Mouse (Mus musculus) liver (tissue): ENCODE data around the gene Rnf44.

Experiments used
- DNase-seq: peaks from one replicate; pipeline ENCODE4 v3.0.0-alpha.2; 2020; ENCODE audit warnings: mixed read lengths

The Rnf44 gene

DNA sequence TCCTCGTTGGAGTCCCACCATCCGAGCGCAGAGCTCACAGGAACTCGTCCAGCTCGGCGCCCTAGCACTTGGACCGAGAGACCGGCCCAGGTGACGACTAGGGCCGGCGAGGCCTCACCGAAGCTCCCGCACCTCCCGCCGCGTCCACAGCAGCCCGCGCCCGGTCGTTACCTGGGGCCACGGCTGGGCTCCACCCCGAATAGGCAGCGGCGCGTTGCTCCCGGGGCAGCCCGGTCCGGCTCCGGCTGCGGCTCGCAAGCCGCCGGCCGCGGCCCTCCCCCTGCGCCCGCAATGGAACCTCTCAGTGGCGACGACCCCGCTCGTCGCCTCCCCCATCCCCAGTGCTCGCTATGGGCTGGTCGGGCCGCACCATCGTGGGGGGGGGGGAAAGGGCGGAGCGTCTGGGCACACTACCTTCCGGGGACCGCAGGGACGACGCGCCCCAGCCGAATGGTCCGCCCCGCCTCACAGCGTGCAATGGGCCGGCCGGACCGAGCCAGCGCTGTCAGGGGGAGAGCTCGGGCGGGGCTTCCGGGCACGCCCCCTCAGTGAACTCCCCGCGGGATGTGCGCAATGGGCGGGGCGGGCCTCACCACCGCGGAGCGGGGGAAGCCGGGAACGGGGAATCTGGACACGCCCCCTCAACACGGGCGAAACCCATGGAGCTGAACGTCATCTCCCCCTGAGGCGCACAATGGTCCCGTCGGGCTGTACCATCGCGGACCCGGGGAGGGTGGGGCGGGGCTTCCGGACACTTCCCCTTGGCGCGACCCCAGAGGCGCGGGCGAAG, at the start of gene Rnf44:
TSS of gene Rnf44 (minus strand) at position 350 of the 790 bp plus-strand sequence.
- DNase-seq = peak; percentile 99

- no peak for DNase-seq
Measured at GRCm38 (mm10) chr13:54738213-54738601, 44.5 kb upstream of the Rnf44 start.

GRCm38 (mm10) chr13:54737488-54738212, 43.9 kb upstream of the Rnf44 start:
- peak; percentile 11 for DNase-seq

- no peak for DNase-seq
Measured at GRCm38 (mm10) chr13:54736931-54737330, 43.2 kb upstream of the Rnf44 start.

DNA sequence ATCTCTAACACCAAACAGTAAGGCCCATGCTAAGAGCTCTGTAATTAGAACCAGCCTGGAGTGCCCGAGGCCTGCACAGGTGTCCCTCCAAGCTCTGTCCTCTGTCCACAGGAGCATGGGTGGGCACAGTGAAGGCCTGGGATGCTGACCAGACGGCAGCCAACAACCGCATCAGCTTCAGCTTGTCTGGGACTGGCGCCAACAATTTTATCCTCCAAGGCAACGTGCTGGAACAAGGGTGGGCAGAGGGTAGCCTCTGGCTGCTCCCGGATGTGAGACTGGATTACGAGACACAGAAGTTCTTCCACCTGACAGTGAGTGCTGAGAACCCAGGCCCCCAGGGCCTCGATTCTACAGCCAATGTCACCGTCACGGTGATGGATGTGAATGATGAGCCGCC, 32.4 kb upstream of the Rnf44 start:
- DNase-seq = no peak

DNA sequence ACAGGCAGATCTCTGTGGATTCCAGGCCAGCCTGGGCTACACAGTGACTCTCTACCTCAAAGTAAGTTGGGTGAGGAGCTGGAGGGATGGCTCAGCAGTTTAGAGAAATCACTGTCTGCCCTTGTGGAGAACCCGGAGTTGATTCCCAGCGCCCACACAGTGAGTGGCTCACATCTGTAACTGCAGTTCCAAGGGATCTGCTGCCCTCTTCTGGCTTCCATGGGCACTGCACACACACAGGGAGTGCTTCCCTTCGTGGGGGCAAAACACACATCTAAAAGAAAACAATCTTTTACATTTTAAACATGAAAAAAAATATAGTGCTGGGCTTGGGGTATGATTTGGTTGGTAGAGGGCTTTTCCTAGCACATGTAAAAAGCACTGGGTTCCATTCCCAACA, 29.4 kb upstream of the Rnf44 start:
- no peak for DNase-seq

GRCm38 (mm10) chr13:54716916-54717315, 23.2 kb upstream of the Rnf44 start:
- peak; percentile 42 for DNase-seq

GRCm38 (mm10) chr13:54714996-54715395, 21.3 kb upstream of the Rnf44 start:
- no peak for DNase-seq

DNA sequence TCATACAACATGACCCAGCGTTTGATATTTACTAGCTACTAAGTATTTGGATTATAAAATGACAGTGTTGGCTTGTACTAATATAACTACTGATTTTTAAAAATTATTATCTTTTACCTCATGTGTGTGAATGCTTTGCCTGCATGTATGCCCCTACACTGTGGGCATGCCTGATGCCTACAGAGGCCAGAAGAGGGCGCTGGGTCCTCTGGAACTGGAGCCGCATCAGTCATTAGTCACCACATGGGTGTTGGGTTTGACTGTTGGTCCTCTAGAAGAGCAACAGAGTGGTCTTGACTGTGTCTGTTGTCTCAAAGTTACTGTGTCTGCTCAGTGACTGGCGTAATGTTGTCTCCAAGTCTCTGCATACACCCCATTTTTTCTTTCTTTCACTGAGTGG, 20.7 kb upstream of the Rnf44 start:
- no peak for DNase-seq

GRCm38 (mm10) chr13:54710866-54711265, 17.2 kb upstream of the Rnf44 start:
- DNase-seq = no peak

GRCm38 (mm10) chr13:54704890-54705289, 11.2 kb upstream of the Rnf44 start:
- DNase-seq = no peak

DNA sequence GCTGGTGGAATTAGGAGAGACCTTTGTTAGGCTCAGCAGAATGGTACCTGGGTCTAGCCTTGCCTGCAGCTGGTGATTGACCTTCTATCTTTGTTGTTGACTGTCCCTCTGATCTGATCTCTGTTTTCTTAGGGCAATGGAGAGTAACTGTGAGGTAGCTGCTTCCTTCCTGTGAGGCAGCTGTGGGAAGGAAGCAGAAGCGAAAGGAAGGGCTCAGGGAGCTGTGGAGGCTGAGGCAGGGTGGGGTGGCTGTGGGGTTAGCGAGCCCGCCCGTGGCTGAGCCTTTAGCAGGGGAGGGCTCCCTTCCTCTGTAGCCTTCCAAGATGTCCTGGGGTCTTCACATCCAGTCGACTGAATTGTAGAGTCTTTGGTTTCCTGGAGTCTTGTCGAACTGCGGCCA, 8.8 kb upstream of the Rnf44 start:
- no peak for DNase-seq

DNA sequence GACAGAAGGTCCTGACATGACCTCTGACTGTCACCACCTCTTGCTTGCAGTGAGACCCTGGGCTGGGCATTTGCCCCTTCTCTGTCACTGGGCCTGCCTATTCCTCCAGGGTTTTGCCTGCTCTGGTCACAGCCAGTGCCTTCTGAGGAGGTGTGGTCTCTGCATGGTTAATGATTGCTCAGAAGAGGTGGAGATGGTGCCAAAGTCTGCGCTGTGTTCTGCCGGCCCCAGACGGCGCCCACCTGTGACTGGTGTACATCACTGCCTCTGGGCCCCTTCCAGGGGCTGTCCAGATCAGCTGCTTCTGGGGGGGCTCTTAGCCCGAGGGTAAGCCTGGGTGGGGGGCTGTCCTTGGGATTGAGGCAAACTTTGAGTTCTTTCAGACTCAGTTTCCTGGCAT, 7.5 kb upstream of the Rnf44 start, which contains the start of gene Cdhr2:
TSS of gene Cdhr2 (plus strand) at position 219 of the 400 bp plus-strand sequence.
- peak; percentile 29 for DNase-seq

GRCm38 (mm10) chr13:54695479-54696230, 1.9 kb upstream of the Rnf44 start:
- no peak for DNase-seq

GRCm38 (mm10) chr13:54694348-54695060, 797 bp upstream of the Rnf44 start:
- DNase-seq = peak; percentile 90

DNA sequence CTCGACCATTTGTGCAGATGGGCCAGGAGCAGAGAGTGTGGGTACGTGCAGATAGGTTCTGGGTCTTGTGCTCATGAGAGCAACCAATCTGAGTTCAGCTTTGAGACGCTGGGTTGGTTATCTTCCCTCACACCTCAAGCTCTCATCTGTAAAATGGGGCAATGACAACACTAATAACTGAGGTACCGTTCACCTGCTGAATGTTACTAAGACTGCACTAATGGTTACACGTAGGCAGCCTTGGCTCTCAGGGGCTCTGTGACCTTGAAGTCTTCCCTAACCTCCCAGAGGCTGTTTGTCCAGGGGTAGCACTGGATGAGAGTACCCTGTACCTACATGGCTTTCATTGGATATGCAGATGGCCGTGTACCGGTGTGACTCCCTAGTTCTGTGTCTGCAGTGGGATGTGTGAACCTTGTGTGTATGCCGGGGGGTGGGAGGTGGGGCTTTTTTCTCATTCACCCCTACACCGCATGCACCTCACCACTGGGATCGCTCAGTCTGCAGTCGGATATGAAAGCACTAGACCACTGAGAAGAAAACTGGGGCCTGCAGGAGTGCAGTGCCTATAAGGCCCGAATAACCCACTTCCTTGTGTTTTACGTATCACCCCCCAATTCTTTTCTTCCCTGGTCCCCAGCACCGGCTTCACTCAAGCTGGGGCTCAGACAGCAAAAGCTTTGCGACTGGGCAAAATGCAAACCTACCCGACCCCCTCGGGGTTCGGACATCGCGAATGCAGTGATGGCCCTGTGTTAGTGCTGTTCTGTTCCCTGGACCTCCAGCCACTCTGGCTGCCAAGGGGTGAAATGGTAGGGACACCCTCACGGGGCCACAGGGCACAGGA, 773 bp downstream of the Rnf44 start:
- peak; percentile 24 for DNase-seq

GRCm38 (mm10) chr13:54691737-54692136, 2.0 kb downstream of the Rnf44 start:
- DNase-seq = no peak

GRCm38 (mm10) chr13:54690151-54690740, 3.5 kb downstream of the Rnf44 start:
- DNase-seq = no peak

- peak; percentile 97 for DNase-seq
Measured at GRCm38 (mm10) chr13:54687575-54688424, 5.9 kb downstream of the Rnf44 start.

GRCm38 (mm10) chr13:54687096-54687495, 6.6 kb downstream of the Rnf44 start:
- DNase-seq = peak; percentile 72
